Mouse (Mus musculus): Measurements from ENCODE around the gene Clasp1.

Clasp1 gene

DNA sequence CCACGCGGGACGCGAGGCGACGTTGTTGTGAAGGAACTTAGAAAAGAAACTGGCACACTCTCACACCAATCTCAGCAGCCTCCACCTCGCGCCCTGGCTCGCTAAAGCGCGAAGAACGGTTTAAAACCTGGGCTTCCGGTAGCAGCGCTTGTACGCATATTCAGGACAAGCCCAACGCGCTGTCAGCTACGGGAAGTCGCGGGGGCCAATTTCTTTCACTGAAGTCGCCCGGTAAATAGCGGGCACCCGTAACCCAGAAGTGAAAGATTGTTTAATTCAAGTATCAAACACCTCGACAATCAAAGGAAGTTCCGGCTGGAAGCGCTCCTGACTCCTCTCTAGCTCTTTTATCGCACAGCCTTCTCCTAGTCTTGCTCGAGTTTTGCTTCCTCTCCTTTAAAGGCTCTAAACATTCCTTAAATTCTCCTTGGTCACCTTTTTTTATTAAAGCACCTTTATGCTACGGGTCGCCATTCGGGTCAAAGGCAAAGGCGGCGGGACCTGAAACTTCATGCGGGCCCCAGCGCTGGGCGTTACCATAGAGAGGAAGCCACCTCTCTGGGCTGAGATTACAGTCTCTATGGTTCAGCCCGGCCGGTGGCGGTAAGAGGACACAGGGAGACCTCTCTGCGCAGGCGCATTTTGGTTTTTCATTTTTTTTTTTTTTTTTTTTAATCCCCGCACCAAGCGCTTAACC, at the start of gene Clasp1:
Clasp1 (plus strand) TSS at position 302 of the 697 bp plus-strand sequence.
- in situ Hi-C loops (cut with MseI, MboI), result no loop called here

DNA sequence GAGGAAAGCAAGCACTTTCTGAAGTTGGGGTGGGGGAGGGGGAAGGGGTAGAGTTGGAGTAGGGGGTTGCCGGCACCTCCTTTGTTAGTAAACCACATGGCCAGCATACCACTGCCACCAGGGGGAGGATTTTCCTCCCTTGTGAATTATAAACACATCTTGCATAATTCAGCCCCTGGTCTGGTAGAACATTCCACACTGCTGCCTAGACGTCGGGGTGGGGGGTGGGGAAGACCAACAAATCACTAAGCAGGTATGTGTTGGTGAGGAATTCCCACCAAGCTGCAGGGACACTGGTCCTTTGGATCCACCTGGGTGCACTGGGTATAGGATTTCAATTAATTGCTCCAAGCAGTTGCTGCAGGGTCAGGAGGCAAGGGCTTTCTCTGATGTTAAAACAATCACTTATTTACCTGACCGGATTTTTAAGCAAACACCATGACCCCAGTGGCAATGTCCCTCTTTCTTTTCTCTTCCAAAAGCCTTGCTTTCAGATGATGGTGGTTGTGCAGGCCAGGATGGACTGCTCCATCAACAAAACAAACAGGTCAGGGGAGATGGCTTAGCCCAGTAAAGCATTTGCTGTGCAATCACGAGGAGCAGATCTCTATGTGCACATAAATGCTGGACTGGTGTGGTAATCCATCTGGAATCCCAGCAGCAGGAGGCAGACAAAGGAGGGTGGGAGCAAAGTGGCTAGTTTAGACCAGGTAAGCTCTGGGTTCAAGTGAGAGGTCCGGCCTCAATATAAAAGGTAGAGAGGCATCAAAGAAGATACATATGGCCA, 45.0 kb upstream of the Clasp1 start:
- in situ Hi-C loops (cut with MseI, MboI), result no loop called here

DNA sequence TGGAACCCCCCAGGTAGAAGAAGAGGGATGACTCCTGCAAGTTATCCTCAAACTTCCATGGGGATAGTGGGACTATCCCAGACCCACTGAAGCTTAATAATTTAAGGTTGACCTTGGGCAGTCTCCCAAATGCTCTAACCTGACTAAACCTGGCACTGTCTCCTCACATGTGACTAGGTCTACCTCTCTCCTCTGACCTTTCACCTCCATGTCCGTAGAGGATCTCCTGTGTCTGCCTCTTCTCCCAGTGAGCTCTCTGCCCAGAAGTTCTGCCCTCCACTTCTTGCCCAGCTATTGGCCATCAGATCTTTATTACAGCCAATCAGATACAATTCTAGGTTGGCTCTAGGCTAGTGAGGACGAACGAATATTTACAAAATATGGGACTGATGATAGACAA, 38.9 kb upstream of the Clasp1 start:
- in situ Hi-C loops (cut with MseI, MboI), result no loop called here

DNA sequence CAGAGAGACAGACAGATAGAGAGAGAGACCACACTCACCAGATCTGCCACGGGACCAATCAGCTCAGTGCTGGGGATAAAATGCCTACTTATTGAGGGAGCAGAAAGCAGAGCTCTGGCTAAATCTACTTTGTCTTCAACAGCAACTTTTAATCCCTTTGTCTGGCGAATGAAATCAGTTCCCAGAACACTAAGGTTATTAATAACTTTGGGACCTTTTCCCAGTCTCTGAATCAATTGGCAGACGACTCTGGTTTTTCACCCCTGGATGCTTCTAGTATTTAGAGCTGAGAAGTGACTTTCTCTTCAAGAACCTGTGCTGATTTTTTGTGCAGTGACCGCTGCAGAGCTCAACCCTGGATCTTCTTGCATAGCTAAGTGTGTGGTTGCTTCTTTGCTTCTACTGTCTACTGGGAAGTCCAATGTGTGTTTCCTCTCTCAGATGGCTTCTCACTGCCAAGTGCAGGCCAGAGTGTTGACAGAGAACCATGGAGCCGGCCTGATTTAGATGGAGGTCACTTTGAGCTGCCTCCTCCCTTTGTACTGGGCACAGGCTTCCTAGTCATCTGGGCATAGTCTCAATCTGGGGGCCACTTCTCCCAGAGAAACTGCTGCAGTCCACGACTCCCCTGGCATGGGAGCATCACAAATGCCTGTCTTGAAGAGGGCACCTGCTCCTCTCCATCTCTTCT, 29.6 kb upstream of the Clasp1 start:
- in situ Hi-C loops (cut with MseI, MboI), result no loop called here

DNA sequence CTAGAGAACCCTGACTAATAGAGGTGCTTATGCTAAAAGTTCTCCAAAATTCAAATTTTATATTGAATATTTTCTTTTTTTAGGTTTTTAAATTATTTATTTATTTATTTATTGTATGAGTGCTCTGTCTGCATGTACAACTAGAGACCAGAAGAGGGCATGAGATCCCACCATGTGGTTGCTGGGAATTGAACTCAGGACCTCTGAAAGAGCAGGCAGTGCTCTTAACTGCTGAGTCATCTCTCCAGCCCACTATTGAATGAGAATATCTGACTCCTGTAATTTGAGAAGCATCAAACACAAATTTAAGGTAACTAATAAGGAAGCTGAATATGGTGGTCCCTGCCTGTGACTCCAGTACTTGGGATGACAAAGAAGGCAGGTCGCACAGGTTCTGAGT, 20.9 kb upstream of the Clasp1 start:
- in situ Hi-C loops (cut with MseI, MboI), result no loop called here

DNA sequence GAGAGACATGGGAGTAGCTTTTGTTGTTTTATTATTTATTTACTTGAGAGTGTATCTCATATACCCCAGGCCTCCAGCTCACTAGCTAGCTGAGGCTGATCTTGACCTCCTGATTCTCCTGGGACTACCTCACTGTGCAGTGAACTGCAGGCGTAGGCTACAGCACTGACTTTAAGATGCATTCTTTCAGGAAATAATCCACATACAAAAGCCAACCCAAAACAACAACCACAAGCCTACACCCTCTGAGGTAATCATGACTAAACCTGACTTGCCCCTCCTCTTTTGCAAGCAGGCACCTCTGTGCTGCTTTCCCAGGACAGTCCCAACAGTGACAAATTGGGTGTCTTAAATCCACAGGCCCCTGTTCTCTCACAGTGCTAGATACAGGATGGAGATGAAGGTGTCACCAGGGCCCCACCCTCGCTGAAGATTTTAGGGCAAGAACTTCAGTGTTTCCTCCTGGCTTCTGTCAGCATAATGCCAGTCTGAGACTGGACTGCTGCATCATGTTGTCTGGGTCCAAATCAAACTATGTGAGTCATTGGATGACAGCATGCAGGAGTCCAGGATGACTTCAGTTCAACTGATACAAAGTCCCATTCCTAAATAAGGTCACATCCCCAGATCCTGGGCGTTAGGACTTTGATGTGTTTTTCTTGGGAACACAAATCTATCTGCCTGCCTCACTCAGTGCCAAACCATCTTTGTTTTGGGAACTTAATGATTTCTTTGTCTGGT, 20.0 kb upstream of the Clasp1 start:
- in situ Hi-C loops (cut with MseI, MboI), result no loop called here

DNA sequence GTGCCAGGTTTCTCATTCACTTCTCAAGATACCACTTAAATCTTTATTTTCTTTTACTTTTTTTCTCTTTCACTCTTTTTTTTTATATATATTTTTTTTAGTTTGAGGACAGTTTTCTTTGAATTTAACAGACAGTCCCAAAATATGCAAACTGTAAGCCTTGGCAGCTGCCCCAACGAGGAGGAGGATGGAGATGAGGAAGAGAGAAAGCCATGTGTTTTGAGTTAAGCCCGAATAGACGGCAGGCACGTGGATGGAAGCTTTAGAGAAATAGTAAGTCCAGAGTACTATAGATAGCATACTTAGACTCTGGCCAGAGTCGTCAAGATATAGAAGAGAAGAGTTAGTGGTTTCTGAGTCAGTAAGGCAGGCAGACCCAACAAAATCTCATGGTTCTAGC, 11.1 kb upstream of the Clasp1 start:
- in situ Hi-C loops (cut with MseI, MboI), result no loop called here

DNA sequence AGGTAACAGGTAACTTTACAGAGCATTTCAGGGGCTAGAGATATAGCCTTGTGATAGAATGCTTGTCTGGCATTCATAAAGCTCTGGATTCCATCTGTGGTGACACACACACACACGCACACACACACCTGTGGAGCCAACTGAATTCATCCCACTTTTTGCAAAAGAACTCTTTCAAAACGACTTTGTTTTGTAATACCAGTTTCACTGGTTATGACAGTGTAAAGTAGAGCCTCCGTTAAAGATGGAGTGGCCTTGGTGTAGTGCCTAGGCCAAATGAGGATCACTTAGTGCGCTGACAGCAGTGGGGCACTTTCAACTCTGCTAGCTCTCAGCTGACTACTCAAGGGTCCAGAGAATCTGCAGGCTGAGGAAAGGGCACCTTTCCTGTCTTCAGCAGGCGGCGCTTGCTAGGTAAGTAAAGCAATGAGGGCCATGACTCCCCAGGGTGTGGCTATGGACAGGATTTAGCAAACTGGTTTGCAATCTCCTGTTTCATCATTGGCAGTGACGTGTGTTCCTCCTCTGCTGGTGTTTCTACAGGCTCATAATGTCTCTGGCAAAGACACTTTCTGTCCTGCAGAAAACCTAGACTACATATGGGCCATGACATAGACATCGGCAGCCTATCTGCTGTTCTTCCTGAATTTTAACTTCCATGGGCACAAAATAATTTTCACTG, 8.6 kb upstream of the Clasp1 start:
- in situ Hi-C loops (cut with MseI, MboI), result no loop called here

DNA sequence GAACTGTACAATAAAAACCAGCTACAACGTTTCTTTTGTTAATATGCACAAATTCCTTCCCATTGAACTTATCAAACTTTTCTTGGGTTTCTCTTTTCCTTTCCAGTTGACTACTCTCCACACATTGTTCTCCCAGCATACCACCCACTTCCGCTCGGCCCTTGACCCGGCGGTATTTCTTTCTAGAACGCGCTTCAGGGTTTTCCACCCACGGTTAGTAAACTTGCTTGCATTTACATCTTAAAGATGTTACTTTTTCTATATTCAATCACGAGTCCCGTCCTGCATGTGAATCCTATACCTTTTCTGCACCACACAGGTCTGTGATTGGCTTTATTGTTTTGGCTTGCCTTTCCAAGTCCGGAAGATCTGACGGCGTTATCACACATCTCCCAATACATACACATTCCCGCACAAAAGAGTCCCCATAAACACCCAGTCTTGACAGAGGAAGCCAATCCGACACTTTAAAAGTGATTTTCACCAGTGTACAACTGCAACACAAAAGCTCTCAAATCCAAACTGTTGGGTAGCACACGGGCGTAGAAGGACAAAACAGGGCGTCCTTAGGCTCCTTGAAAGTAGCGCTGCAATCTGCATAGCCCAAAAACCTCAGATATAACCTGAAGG, 616 bp upstream of the Clasp1 start:
- in situ Hi-C loops (cut with MseI, MboI), result no loop called here

DNA sequence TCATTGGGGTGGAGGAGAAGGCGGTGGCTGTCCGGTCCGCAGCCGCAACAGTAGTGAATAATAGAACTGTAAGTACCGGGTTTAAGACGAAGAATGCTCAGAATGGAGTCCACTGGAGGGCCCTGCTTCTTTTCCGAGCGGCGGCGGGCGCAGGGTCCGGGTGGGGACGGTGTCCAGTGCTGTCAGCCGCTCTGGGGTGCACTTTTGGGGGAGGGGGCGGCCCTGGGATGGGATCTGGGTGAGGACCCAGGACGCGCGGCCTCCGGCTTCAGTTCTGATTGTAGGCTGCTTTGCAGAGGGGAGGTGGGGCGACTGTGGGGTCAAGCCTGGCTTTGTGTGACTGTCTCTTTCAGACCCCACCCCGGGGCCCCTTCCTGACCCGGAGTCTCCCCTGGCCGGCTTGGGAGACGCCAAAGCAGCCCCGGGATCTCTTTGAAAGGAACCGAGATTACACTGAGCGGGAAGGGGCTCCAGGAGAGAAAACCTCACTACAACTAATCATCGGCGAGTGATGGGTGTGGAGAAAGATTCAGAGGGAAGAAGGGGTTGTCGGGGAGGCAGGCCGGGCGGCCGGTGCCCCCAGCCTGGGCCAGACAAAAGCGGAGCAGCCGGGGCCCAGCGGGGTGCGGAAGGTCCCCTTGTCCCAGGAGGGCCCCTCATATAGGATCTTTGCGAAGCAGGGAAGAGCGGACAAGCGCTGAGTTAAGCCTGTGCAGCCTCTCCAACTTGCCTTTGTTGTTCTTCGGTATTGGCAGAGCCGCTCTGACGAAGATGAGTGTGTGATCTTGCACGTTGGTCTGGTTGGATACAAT, 802 bp downstream of the Clasp1 start:
- in situ Hi-C loops (cut with MseI, MboI), result no loop called here

DNA sequence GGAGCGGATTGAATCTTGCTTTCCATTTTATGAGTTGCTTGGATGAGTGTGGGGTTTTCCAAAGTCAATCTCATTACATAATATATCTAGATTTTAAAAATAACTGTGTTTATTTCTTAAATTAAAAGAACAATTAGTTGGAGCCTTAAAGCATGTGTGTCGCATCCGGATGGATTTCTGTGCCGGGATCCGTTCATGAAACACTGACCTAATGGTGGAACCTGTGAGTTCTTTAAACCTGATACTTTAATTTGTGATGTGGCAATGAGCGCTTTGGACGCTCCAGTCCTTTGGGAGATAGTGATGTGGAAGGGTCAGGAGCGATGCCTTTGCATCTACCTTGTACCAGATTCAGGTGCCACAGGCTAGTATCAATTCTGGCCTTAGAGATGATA, 1.4 kb downstream of the Clasp1 start:
- in situ Hi-C loops (cut with MseI, MboI), result no loop called here

DNA sequence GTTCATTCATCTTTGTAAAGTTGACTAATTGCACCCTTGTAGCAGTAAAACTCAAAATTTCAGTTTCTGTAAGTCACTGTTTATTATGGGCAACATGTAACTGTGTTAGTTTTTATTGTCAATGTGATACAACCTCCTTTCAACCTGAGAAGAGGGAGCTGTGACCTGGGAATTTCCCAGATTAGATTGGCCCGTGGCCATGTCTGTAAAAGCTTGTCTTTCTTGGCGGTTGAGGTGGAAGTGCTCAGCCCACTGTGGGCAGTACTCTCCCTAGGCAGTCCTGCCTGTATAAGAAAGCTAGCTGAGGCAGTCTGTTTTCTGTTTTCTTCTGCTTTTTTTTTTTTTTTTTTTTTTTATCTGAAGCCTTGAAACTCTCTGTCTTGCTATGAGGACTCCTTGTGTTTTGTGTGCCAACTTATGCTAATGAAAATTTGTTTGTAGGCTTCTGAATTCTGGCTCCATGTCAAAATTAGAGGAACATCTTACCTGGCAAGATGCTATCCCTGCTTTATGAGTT, 2.1 kb downstream of the Clasp1 start:
- in situ Hi-C loops (cut with MseI, MboI), result no loop called here

DNA sequence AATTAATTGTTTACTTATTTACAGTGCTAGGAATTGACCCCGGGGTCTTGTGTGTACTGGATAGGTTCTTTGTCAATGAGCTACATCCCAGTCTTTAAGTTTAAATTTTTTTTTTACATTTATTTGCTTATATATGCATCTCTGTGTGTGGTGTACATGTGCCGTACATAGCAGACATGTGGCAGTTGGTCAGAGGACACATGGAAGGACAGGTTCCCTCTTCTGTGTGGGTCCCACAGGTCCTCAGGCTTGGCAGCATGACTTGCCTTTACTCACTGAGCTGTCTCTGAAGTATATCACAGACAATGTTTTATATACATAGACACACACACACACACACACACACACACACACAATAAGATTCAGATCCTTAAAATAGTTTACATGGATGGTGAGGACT, 3.4 kb downstream of the Clasp1 start:
- in situ Hi-C loops (cut with MseI, MboI), result no loop called here

DNA sequence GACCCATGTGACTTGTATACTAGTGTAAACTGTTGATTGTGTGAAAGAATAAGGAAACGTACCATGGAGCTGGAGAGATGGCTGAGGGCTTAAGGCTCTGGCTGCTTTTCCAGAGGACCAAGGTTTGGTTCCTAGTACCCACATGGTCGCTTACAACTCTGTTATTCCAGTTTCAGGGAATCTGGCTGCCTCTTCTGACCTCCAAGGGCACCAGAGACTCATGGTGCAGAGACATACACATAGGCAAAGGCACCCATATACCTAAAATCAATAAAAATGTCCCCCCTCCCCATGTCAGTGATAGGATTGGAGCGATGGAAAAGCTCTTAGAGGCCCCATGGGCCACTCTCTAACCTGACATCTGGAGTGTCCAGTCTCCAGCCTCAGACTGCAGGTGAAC, 5.1 kb downstream of the Clasp1 start:
- in situ Hi-C loops (cut with MseI, MboI), result no loop called here

DNA sequence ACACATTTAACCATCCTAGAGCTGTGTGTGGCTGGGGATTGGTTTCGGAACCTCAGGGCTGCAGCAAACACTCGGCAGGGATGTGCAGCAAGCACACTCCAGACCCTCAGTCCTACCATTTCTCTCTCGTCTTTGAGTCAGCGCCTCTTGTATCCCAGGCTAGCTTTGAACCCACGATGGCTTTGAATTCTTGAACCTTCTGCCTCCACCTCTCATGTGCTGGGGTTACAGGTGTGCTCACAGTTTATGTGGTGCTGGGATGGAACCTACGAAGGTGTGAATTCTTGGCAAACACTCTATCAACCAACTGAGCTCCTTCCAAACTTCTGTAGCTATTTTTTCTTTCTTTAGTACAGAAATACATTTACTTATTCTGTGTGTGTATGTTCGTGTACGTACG, 9.0 kb downstream of the Clasp1 start:
- in situ Hi-C loops (cut with MseI, MboI), result no loop called here

DNA sequence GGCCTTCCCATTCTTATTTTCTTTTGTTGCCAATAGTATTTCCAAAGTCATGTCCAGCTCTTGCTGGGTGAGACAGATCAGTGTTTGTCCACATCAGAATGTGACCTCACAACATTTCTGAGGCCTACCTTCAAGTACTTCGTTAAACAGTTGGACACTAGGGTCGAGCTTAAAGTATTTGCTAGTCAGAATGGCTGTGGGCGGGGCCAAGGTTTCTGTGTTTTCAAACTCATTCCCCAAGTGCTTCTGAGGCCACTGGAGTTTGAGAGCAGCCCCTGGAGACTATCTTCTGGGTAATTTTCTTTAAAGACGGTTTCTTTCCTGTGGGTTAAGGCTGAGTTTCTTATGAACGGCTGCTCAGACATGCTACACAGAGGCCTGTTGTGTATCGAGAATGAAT, 9.7 kb downstream of the Clasp1 start:
- in situ Hi-C loops (cut with MseI, MboI), result no loop called here

DNA sequence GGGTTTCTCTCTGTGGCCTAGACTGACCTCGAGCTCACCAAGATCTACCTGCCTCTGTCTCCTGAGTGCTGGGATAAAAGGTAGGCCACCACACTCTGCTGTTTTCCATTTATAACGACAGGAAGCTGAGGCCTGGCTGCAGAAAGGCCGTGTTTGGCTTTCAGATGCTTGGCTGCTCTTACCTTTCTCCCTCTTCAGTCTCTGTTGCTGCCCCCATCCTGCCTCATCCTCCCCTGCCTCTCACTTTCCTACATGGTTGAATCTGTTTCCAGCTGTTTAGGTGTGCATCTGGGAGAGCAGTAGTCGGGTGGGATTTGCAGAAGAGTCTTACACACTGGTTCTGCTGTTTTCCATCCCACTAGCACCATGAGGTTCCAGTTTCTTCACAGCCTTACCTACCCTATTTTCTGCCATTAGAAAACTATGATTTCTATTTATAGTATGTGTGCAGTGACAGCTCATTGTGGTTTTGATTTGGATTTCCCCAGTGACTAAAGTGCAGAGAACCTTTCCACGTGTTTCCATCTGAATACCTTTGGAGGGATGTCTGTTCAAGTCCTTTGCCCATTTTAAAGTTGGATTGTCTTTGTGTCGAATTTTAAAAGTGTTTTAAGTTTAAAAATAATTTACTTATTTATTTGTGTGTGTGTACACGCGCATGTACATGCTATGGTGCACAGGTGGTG, 10.9 kb downstream of the Clasp1 start:
- in situ Hi-C loops (cut with MseI, MboI), result no loop called here

DNA sequence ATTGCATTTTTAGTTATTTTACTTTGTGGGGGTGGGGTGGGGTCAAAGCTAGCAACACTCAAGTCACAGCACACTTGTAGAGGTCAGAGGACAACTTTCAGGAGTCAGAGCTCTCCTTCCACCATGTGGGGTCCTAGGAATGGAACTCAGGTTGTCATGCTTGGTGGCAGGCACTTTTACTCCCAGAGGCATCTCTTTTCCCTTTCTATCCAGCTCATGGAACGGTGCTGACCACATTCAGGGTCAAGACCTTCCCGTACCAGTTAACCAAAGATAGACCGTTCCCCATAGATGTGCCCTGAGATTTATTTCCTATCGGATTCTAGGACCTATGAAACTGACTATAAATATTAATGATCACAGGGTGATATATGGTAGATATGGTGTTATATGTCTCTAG, 13.1 kb downstream of the Clasp1 start:
- in situ Hi-C loops (cut with MseI, MboI), result no loop called here

DNA sequence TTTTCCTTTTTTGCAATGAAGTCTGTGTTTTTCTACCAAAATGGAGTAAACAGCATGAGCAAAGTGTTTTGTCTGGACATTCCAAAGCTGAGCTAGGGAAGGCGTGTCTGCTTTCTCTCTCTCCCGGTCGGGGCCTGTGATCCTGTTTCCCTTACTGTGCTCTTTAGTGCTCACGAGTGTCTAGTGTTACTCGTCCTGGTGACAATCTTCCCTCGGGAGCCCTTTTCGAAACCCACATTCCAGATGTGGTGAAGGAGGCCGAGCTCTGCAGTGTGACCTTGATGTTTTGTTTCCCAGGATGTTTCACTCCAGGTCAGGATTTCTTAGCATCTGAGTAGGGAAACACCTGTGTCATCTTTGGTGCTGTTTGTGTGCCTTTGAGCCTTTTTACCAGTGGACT, 13.7 kb downstream of the Clasp1 start:
- in situ Hi-C loops (cut with MseI, MboI), result no loop called here
